Mouse (Mus musculus): ENCODE data around the gene Efcab12. TPM values are rescaled to one million over a fixed set of nuclear protein-coding genes. Genes with fewer than 3 reads are reported as not detected.
"Not testable (repeated sequence)": the region's sequence is repeated elsewhere in the genome, so short reads cannot be mapped to it uniquely, and the experiment has no call there.

Efcab12 gene
- polyA plus RNA-seq, 1 experiment: not detected

DNA sequence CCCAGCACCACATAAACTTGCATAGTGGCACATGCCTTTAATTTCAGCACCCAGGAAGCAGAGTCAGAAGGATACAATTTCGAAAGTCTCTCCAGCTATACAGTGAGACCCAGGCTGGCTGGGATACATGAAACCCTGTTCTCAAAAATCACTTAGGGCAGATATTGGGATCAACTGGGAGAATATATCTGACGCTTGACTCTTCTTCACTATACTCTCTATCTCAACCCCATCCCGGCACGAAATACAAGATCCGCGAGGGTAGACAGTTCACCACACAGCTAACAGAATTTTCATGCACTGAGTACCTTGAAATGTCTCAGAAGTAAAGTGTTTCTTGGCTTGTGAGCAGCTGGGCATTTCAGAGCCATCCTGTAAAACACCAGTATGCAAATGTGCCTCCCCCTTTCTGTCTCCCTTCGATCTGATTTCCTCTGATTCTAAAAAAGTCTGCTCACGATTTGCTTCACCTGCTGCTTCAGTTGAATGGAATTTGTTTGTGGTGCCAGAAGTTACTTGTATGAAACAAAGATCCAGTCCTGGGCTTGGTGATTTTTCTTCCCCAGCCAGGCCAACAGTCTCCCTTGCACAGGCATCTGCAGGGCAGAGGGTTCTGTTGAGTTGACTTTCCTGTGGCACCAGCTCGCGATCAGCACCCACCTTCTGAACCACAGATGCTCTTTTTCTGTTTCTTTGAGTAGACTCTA lies 10.5 kb upstream of the Efcab12 start:
- Histone ChIP-seq H3K36me3 (ENCODE audit: control insufficient read depth) (peaks cover 75% of the 10 kb centered on the region), H3K4me1 (ENCODE audit: control insufficient read depth) (peaks cover 30% of the 10 kb centered on the region), H3K4me3 (replicated peaks) (no peak overlapping the region), H3K27me3 (ENCODE audit: control insufficient read depth) (no peaks in the 10 kb centered on the region), H3K9me3 (ENCODE audit: control insufficient read depth, low read length) (no peaks in the 10 kb centered on the region)
- no peak for TF ChIP-seq TAL1 (IDR thresholded peaks at IDR 0.05; ENCODE audit: low read length)
- no peak for TF ChIP-seq GATA1 (IDR thresholded peaks at IDR 0.05; ENCODE audit: low read length)

DNA sequence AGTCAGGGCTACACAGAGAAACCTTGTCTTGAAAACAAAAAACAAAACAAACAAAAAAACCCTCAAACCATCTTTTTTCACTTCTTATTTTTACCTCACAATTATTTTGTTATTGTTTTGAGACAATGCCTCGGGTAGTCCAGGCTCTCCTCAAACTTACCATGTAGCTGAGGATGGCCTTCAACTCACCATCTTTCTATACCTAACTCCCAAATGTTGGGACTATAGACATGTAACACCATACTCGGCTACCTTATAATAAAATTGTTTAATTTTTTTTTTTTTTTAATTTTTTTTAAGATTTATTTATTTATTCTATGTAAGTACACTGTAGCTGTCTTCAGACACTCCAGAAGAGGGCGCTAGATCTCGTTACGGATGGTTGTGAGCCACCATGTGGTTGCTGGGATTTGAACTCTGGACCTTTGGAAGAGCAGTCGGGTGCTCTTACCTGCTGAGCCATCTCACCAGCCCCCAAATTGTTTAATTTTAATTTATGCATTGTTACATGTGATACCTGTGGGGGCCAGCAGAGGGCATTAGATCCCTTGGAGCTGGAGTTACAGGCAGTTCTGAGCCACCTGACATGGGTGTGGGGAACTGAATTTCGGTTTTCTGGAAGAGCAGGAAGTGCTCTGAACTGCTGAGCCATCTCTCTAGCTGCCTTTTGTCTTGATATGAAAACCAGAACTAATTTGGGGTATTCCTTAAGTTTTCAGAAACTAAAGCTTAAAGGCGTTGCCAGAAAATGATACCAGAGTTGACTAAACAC lies 8.6 kb upstream of the Efcab12 start:
- no peak for TF ChIP-seq TAL1 (IDR thresholded peaks at IDR 0.05; ENCODE audit: low read length)
- TF ChIP-seq GATA1 (IDR thresholded peaks at IDR 0.05; ENCODE audit: low read length): no peak
- Histone ChIP-seq H3K27me3 (ENCODE audit: control insufficient read depth) (no peaks in the 10 kb centered on the region), H3K4me3 (replicated peaks) (no peak overlapping the region), H3K9me3 (ENCODE audit: control insufficient read depth, low read length) (no peaks in the 10 kb centered on the region), H3K36me3 (ENCODE audit: control insufficient read depth) (peaks cover 93% of the 10 kb centered on the region), H3K4me1 (ENCODE audit: control insufficient read depth) (peaks cover 14% of the 10 kb centered on the region)

DNA sequence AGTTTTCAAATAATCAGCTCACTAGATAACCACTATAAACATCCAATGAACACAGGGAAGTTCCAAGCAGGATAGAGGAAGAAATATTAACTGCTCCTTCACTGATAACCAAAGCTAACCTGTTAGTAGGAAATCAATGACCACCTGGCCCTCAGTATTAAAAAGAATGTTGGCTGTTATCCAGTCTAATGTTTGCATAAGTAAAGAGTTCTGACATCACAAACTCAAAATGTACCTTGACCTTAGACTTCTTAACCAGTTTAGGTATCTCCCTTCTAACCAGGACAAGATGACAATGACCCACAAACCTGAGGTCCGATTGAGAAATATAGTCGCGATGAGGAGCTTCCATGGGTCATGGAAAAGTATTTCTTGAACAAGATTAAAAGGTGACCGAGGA lies 6.8 kb upstream of the Efcab12 start:
- Histone ChIP-seq H3K4me3 (replicated peaks) (no peak overlapping the region), H3K9me3 (ENCODE audit: control insufficient read depth, low read length) (no peaks in the 10 kb centered on the region), H3K4me1 (ENCODE audit: control insufficient read depth) (peaks cover 6% of the 10 kb centered on the region), H3K36me3 (ENCODE audit: control insufficient read depth) (peaks cover 90% of the 10 kb centered on the region), H3K27me3 (ENCODE audit: control insufficient read depth) (no peaks in the 10 kb centered on the region)
- TF ChIP-seq GATA1 (IDR thresholded peaks at IDR 0.05; ENCODE audit: low read length) (no peak), TAL1 (IDR thresholded peaks at IDR 0.05; ENCODE audit: low read length) (no peak)

DNA sequence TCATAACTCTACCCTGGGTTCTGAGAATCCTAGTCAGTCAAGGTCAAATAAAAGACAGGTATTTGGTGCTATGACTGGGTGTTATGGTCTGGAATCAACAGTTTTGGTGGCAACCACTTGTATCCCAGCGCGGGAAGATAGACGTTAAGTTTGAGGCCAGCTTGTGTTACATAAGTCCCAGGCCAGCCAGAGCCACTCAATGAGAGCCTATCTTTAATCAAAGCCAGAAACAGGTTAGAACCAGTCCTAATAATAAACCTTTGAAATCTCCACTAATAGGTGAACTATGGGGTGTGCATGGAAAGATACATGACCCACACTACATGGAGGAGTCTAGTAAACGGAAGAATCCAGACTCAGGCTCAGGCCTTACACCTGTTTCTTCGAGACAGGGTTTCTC lies 533 bp upstream of the Efcab12 start:
- H3K4me1 ChIP-seq (ENCODE audit: control insufficient read depth): peaks cover 26% of the 10 kb centered on the region
- no peaks in the 10 kb centered on the region for H3K9me3 ChIP-seq (ENCODE audit: control insufficient read depth, low read length)
- H3K36me3 ChIP-seq (ENCODE audit: control insufficient read depth): peaks cover 38% of the 10 kb centered on the region
- no peaks in the 10 kb centered on the region; the same call in 1 of the 2 replicates for H3K27me3 ChIP-seq (ENCODE audit: control insufficient read depth)
- no peak for TF ChIP-seq GATA1 (IDR thresholded peaks at IDR 0.05; ENCODE audit: low read length)
- TF ChIP-seq TAL1 (IDR thresholded peaks at IDR 0.05; ENCODE audit: low read length): no peak
- peak overlapping the region; percentile 53 for H3K4me3 ChIP-seq (replicated peaks)

DNA sequence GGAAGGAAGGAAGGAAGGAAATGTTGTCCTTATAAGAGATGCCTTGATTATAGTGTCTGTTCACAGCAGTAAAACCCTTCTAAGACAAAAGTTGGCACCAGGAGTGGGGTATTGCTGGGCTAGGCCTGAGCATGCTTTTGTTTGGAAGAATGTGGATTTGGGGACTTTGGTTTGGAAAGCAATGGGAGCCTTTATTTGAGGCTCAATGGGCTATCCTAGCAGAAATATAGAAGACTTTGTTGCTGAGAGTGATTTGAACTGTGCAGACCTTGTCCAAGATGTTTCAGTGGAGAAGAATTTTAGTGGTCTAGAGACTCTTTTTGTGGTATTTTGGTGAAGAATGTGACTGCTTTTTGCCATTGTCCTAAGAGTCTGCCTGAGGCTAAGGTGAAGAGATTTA lies 4.4 kb downstream of the Efcab12 start:
- TF ChIP-seq GATA1 (IDR thresholded peaks at IDR 0.05; ENCODE audit: low read length) (no peak), TAL1 (IDR thresholded peaks at IDR 0.05; ENCODE audit: low read length) (no peak)
- no peak overlapping the region for H3K4me3 ChIP-seq (replicated peaks)
- no peaks in the 10 kb centered on the region for H3K36me3 ChIP-seq (ENCODE audit: control insufficient read depth)
- no peaks in the 10 kb centered on the region for H3K9me3 ChIP-seq (ENCODE audit: control insufficient read depth, low read length)
- H3K27me3 ChIP-seq (ENCODE audit: control insufficient read depth): no peaks in the 10 kb centered on the region; the same call in 1 of the 2 replicates
- peaks cover 42% of the 10 kb centered on the region for H3K4me1 ChIP-seq (ENCODE audit: control insufficient read depth)

DNA sequence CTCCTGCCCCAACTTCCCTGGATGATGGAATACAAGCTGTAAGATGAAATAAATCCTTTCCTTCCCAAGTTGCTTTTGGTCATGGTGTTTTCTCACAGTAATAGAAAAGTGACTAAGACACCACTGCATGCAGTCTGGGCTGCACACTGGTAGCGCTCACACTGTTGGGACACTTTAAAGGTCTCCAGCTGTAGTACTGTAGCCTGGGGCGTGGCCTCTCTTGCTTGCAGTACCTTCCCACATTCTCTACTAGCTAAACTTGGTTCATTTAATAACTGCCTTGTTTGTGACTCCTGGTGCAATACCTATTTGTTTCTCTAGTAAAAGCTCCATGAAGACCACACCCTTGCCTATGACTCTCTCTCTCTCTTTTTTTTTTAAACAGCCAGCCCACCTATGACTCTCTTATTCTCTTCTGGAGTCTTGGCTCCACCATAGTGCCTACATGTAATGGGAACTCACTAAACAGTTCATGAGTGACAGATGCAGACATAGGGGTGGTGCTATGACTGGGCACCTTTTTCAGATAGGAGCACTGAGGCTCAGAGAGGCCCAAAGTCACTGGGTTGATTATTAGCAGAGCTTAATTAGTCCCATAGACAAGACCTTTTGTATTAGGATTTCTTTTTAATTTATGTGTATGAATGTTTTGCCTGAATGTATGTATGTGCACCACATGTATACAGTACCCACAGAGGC lies 5.9 kb downstream of the Efcab12 start:
- Histone ChIP-seq H3K4me3 (replicated peaks) (no peak overlapping the region), H3K4me1 (ENCODE audit: control insufficient read depth) (peaks cover 27% of the 10 kb centered on the region), H3K9me3 (ENCODE audit: control insufficient read depth, low read length) (no peaks in the 10 kb centered on the region), H3K27me3 (ENCODE audit: control insufficient read depth) (no peaks in the 10 kb centered on the region; the same call in 1 of the 2 replicates), H3K36me3 (ENCODE audit: control insufficient read depth) (no peaks in the 10 kb centered on the region)
- TF ChIP-seq GATA1 (IDR thresholded peaks at IDR 0.05; ENCODE audit: low read length) (no peak), TAL1 (IDR thresholded peaks at IDR 0.05; ENCODE audit: low read length) (no peak)

DNA sequence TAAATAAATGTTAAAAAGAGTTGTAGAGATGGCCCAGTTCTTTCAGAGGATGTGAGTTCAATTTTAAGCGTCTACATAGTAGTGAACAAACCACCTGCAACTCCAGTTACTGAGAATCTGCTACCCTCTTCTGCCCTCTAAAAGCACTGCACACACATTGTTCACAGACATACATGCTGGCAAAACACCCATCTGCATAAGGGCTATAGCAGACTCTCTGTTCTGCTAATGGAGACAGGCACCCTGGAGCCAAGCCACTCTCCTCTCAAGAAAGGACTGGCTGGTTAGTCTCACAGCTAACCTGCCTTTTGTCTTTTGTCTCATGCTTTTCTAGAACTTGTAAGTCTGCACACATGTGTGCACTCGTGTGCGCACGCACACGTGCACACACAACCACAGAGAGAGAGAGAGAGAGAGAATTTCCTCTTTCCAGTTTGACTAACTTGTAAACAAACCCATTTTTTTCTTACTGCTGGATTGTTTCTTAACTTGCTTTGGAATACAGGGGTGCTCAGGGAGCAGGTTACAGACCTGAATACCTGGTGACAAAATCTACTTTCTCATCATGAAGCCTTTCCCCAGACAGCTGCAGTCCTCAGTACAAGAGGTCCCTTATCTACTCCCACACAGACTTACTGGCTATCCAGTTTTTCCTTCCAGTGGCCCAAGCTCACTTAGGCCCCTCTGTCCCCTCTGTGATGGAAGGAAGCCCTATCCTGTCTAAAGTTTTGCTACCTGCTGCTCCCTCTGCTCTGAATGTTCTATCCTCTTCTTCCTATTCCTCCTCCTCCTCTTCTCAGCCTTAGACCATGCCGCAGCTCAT lies 7.2 kb downstream of the Efcab12 start:
- Histone ChIP-seq H3K9me3 (ENCODE audit: control insufficient read depth, low read length) (no peaks in the 10 kb centered on the region), H3K4me1 (ENCODE audit: control insufficient read depth) (peaks cover 25% of the 10 kb centered on the region), H3K4me3 (replicated peaks) (no peak overlapping the region), H3K36me3 (ENCODE audit: control insufficient read depth) (no peaks in the 10 kb centered on the region), H3K27me3 (ENCODE audit: control insufficient read depth) (no peaks in the 10 kb centered on the region; the same call in 1 of the 2 replicates)
- TF ChIP-seq TAL1 (IDR thresholded peaks at IDR 0.05; ENCODE audit: low read length): no peak
- no peak for TF ChIP-seq GATA1 (IDR thresholded peaks at IDR 0.05; ENCODE audit: low read length)

DNA sequence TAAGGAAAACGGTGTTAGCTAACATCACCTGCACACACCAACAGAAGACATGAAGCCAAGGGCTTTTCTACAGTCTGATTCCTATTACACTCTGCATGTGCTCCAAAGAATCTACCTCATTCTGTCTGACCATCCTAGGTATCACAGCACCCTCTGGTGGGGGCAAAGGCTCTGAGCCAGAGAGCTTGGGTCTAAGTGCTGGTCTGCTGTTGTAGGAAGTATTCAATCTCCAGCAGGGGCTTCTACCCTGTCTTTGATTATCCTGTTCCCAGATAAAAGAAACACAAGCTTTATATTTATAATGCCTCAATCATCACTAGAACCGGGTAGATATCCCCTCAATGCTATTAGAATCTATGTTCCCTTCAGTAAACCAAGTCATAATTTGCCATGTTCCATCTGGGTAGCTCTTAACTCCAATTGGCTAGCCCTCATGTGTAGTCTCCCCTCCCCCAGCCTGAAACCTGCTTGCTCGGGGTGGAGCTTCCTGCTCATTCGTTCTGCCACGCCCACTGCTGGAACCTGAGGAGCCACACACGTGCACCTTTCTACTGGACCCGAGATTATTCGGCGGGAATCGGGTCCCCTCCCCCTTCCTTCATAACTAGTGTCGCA lies 14.3 kb downstream of the Efcab12 start:
- not testable (repeated sequence) for H3K36me3 ChIP-seq (ENCODE audit: control insufficient read depth); H3K9me3 ChIP-seq (ENCODE audit: control insufficient read depth, low read length); H3K27me3 ChIP-seq (ENCODE audit: control insufficient read depth); H3K4me3 ChIP-seq (replicated peaks)
- peaks cover 34% of the 10 kb centered on the region for H3K4me1 ChIP-seq (ENCODE audit: control insufficient read depth)
